8 mouse cellular contexts compared by ENCODE assay signal in the genomic region with DNA sequence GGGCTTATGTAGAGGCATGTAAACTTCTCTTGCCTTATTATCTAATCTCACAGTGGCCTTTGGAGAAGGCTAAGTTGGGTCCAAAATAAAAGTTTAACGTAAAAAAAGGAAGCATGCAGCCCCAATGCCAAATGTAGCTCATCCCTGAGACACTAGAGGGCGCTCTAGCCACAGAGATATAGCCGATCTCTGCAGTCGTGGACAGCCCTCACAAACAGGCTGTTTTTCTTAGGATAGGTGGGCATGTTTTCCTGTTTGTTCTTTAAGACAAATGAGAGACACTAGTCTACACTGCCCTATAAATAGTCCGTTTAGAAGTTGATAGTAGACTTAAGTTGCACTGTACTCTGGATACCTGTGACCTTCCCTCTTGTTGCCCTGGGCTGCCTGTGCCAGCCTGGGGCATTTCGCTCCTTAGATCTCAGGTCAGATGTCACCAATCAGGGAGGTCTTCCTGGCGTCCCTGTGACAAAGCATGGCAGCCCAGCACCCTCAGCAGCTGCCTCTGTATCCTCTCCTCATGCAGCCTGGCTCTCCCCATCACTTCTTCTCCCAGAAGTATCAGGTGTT. TPM values are rescaled to one million over a fixed set of nuclear protein-coding genes. Genes with fewer than 3 reads are reported as not detected.
DNase-seq lines count a peak whose midpoint lies in the region; ATAC-seq and TF ChIP-seq lines count a peak whose summit lies in the region.

No protein-coding gene starts in this region.

- TF ChIP-seq EP300 in lung, postnatal 0 days (IDR thresholded peaks at IDR 0.05): no peak

- no peak overlapping the region for H3K27ac ChIP-seq in embryonic facial prominence, embryonic 11.5 days (replicated peaks; ENCODE audit: low read depth, low read length)
- no peak overlapping the region for H3K27ac ChIP-seq in lung, postnatal 0 days (ENCODE audit: low read length)

- no peaks in the 10 kb centered on the region for H3K4me1 ChIP-seq in embryonic facial prominence, embryonic 11.5 days (ENCODE audit: control insufficient read depth, insufficient read depth, low read length)
- no peaks in the 10 kb centered on the region for H3K4me1 ChIP-seq in lung, postnatal 0 days (ENCODE audit: insufficient read depth, low read depth, low read length)

- no peaks in the 10 kb centered on the region for H3K36me3 ChIP-seq in embryonic facial prominence, embryonic 11.5 days (replicated peaks; ENCODE audit: control insufficient read depth, insufficient read depth, low read depth, low read length)
- no peaks in the 10 kb centered on the region for H3K36me3 ChIP-seq in lung, postnatal 0 days (ENCODE audit: insufficient read depth, low read length)

- H3K4me2 ChIP-seq in embryonic facial prominence, embryonic 11.5 days (ENCODE audit: low read depth, low read length): no peak overlapping the region
- H3K4me2 ChIP-seq in lung, postnatal 0 days (replicated peaks; ENCODE audit: low read depth, low read length): no peak overlapping the region

- H3K9me3 ChIP-seq in embryonic facial prominence, embryonic 11.5 days (replicated peaks; ENCODE audit: control insufficient read depth, low read length): no peaks in the 10 kb centered on the region
- no peaks in the 10 kb centered on the region for H3K9me3 ChIP-seq in lung, postnatal 0 days (ENCODE audit: low read length)

- WGBS in embryonic facial prominence, embryonic 11.5 days: 17% methylated on average over 7 of the region's 7 CpGs
- WGBS in lung, postnatal 0 days: 17% methylated on average over 7 of the region's 7 CpGs

- H3K27me3 ChIP-seq in embryonic facial prominence, embryonic 11.5 days (ENCODE audit: control insufficient read depth, insufficient read depth, low read length): no peaks in the 10 kb centered on the region
- H3K27me3 ChIP-seq in lung, postnatal 0 days (replicated peaks; ENCODE audit: insufficient read depth, low read length): no peaks in the 10 kb centered on the region

- peak; percentile 88 for TF ChIP-seq CTCF in lung, postnatal 0 days (IDR thresholded peaks at IDR 0.05)

- ATAC-seq in embryonic facial prominence, embryonic 11.5 days (replicated peaks; ENCODE audit: insufficient number of reproducible peaks, low FRiP score, low TSS enrichment, low read depth): peak; percentile 37; the same call in 1 of the 2 replicates
- ATAC-seq in lung, postnatal 0 days: no peak; the same call in 1 of the 2 replicates

- H3K9ac ChIP-seq in embryonic facial prominence, embryonic 11.5 days (replicated peaks; ENCODE audit: low read length): no peak overlapping the region
- H3K9ac ChIP-seq in lung, postnatal 0 days (replicated peaks; ENCODE audit: low read depth): no peak overlapping the region

- no peak overlapping the region for H3K4me3 ChIP-seq in embryonic facial prominence, embryonic 11.5 days (ENCODE audit: low read depth, low read length)
- H3K4me3 ChIP-seq in lung, postnatal 0 days (ENCODE audit: low read depth, low read length): no peak overlapping the region

- DNase-seq in ES-CJ7 (ENCODE audit: low read depth, low spot score): peak; percentile 75
- peak; percentile 56 for DNase-seq in adrenal gland, postnatal 25 days
- DNase-seq in embryonic facial prominence, embryonic 11.5 days (ENCODE audit: low spot score): peak; percentile 90
- DNase-seq in heart, postnatal 4 days: peak; percentile 73
- DNase-seq in layer of hippocampus, adult 18-20 months (ENCODE audit: low spot score in 2 of 2): peak; percentile 25 to 80
- peak; percentile 59 for DNase-seq in lung, postnatal 0 days (ENCODE audit: low spot score)
- DNase-seq in retina, adult 2 months (ENCODE audit: low read depth, low spot score): peak; percentile 16
- DNase-seq in thymus, postnatal 36 days: peak; percentile 50 to 53

RNA-seq across cellular contexts. Expression of a gene that starts 9.5 kb away (rescaled TPM):
- 65.8 and 69.3 TPM in 2 replicates for total RNA-seq in adrenal gland, postnatal 25 days (2021)
- polyA plus RNA-seq in embryonic facial prominence, embryonic 11.5 days (2014; fragmentation: Nextera tagmentation; extraction: Ambion mirVana): 29.1 and 31.2 TPM in 2 replicates
- 10 to 100 TPM; 83.0 to 94.2 TPM for total RNA-seq in heart, postnatal 4 days (2021)
- total RNA-seq in layer of hippocampus, adult 18-20 months (2021): 10 to 100 TPM; 29.5 to 30.4 TPM
- polyA plus RNA-seq in lung, postnatal 0 days (2015; fragmentation: Nextera tagmentation; extraction: Ambion mirVana): 8.7 and 9.2 TPM in 2 replicates

Comparison
In these comparisons a context has a peak if more than half of its experiments do, and no peak if none do; other contexts are left out.
1. DNase-seq: peak in every context shown above with its lines; median percentile 90 in embryonic facial prominence, embryonic 11.5 days; 75 in ES-CJ7; 73 in heart, postnatal 4 days; 59 in lung, postnatal 0 days; 56 in adrenal gland, postnatal 25 days; 52 in layer of hippocampus, adult 18-20 months; 52 in thymus, postnatal 36 days; 16 in retina, adult 2 months.